10 mouse cellular contexts compared by ENCODE assay signal in the genomic region with DNA sequence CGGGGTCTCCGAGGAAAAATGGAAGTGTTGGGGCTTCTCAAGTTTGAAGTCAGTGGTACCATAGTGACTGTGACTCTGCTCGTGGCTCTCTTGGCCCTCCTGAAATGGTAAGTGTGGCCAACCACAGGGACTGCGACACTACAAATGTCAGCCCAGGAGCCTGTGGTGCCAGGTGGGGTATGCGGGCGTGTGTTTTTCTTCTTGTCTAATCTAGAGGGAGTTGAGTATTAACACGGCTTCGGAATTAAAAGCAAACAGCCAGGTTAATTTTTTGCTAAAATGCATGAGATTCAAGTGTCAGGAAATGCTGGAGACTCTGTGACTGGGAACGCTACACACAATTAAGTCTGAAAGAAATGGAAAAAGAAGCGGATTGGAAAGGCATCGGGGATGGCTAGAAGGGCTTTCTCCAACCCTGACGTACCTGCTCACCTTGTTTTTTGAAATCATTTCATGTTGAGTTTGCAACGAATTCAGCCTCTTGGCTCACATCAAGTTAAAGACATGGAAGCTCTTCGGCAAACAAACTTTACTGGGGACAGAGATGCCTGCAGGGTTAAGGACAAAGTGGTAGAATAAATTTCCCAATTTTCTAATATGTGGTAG. TPM values are rescaled to one million over a fixed set of nuclear protein-coding genes. Genes with fewer than 3 reads are reported as not detected.
A peak's percentile ranks its signal among the peaks of the same experiment; 100 is the strongest.
DNase-seq lines count a peak whose midpoint lies in the region; ATAC-seq and TF ChIP-seq lines count a peak whose summit lies in the region.
"Had no signal": no experiment of that assay in that cellular context is flagged by ENCODE, and none has a peak within 500 bp of the region (broad histone marks: within the 10 kb centered on the region; RNA-seq: fewer than 3 reads in every experiment).

No protein-coding gene starts in this region.

- peak; percentile 35; the same call in 1 of the 2 replicates for ATAC-seq in intestine, embryonic 15.5 days
- ATAC-seq: forebrain, embryonic 13.5 days had no signal

- peak overlapping the region; percentile 17; the same call in 1 of the 2 replicates for H3K4me2 ChIP-seq in intestine, embryonic 15.5 days (replicated peaks)
- H3K4me2 ChIP-seq: forebrain, embryonic 13.5 days; heart, embryonic 11.5 days had no signal

- H3K9ac ChIP-seq in intestine, embryonic 15.5 days = no peak overlapping the region
- H3K9ac ChIP-seq: forebrain, embryonic 13.5 days had no signal

- no peak for DNase-seq in lung, adult 2 months
- no peak for DNase-seq in lung, adult 18-20 months
- peak; percentile 70 to 87 for DNase-seq in kidney, postnatal 36 days
- no peak for DNase-seq in left cerebral cortex, postnatal 36 days (ENCODE audit: low spot score in 2 of 2)
- no peak for DNase-seq in adipocyte (ENCODE audit: low spot score)
- DNase-seq in left cerebral cortex, postnatal 4 days = no peak

- TF ChIP-seq CTCF in lung, adult 2 months (IDR thresholded peaks at IDR 0.05; ENCODE audit: insufficient read depth, low read length) = no peak
- no peak for TF ChIP-seq CTCF in small intestine, adult 2 months (IDR thresholded peaks at IDR 0.05; ENCODE audit: extremely low read depth, insufficient read length, insufficient replicate concordance, low read depth, low read length)

- 58% methylated on average over 14 of the region's 14 CpGs for WGBS in lung, adult 2 months
- 62% methylated on average over 14 of the region's 14 CpGs for WGBS in intestine, embryonic 15.5 days
- WGBS in small intestine, adult 2 months = 21% methylated on average over 14 of the region's 14 CpGs

- H3K36me3 ChIP-seq in intestine, embryonic 15.5 days = no peaks in the 10 kb centered on the region
- H3K36me3 ChIP-seq in small intestine, adult 2 months (ENCODE audit: control insufficient read depth, insufficient read depth, low read length) = no peaks in the 10 kb centered on the region

- TF ChIP-seq POLR2A in lung, adult 2 months (IDR thresholded peaks at IDR 0.05; ENCODE audit: borderline replicate concordance, extremely low read depth, low read depth, low read length) = no peak
- no peak for TF ChIP-seq POLR2A in small intestine, adult 2 months (IDR thresholded peaks at IDR 0.05; ENCODE audit: low read depth, low read length)

- H3K27ac ChIP-seq in intestine, embryonic 15.5 days = peak overlapping the region; percentile 51
- no peak overlapping the region for H3K27ac ChIP-seq in small intestine, adult 2 months (ENCODE audit: insufficient read depth, low read depth, low read length)
- H3K27ac ChIP-seq: forebrain, embryonic 13.5 days had no signal

- peak overlapping the region; percentile 22 for H3K4me3 ChIP-seq in lung, adult 2 months (replicated peaks; ENCODE audit: extremely low read depth, low read depth, low read length)
- H3K4me3 ChIP-seq in intestine, embryonic 15.5 days (replicated peaks) = no peak overlapping the region
- H3K4me3 ChIP-seq in small intestine, adult 2 months (ENCODE audit: low read depth, low read length) = peak overlapping the region; percentile 39
- H3K4me3 ChIP-seq: forebrain, embryonic 13.5 days had no signal

- H3K4me1 ChIP-seq in lung, adult 2 months (ENCODE audit: control insufficient read depth, insufficient read depth, low read length) = peaks cover 7% of the 10 kb centered on the region; the same call in 1 of the 2 replicates
- peaks cover 24% of the 10 kb centered on the region; the same call in 1 of the 2 replicates for H3K4me1 ChIP-seq in intestine, embryonic 15.5 days (replicated peaks)
- peaks cover 16% of the 10 kb centered on the region; the same call in 1 of the 2 replicates for H3K4me1 ChIP-seq in small intestine, adult 2 months (ENCODE audit: control insufficient read depth, insufficient read depth, insufficient read length, low read length)

- intact Hi-C loops in left cerebral cortex, postnatal 36 days (cut with DNase I) = loop anchor here (10.0 kb wide), 1 partner anchor 264 kb away; no protein-coding TSS in a partner anchor
- intact Hi-C loops in left cerebral cortex, postnatal 4 days (cut with DNase I) = no loop called here

- H3K9me3 ChIP-seq in intestine, embryonic 15.5 days = no peaks in the 10 kb centered on the region
- H3K9me3 ChIP-seq: forebrain, embryonic 13.5 days had no signal

- H3K27me3 ChIP-seq in intestine, embryonic 15.5 days (replicated peaks) = no peaks in the 10 kb centered on the region
- no peaks in the 10 kb centered on the region for H3K27me3 ChIP-seq in small intestine, adult 2 months (ENCODE audit: control insufficient read depth, insufficient read depth, low read length)
- H3K27me3 ChIP-seq: forebrain, embryonic 13.5 days had no signal

RNA-seq across cellular contexts. Expression of a gene that starts 43.3 kb away (rescaled TPM):
- polyA plus RNA-seq in lung, adult 2 months (2012; rRNA removed) = 54.8 and 56.1 TPM in 2 replicates
- 20.2 and 23.3 TPM in 2 replicates for polyA plus RNA-seq in intestine, embryonic 15.5 days (2015; fragmentation: Nextera tagmentation; extraction: Ambion mirVana)
- polyA plus RNA-seq in small intestine, adult 2 months (2012; rRNA removed) = 28.7 and 74.7 TPM in 2 replicates
- 10 to 100 TPM; 52.4 to 60.9 TPM for total RNA-seq in left cerebral cortex, postnatal 36 days (2021)
- total RNA-seq in left cerebral cortex, postnatal 4 days (2021) = 10 to 100 TPM; 54.6 to 55.5 TPM

RNA-seq across cellular contexts. Expression of a gene that starts 44.0 kb away (rescaled TPM):
- 7.3 and 9.1 TPM in 2 replicates for polyA plus RNA-seq in lung, adult 2 months (2012; rRNA removed)
- polyA plus RNA-seq in intestine, embryonic 15.5 days (2015; fragmentation: Nextera tagmentation; extraction: Ambion mirVana) = 3.4 and 4.0 TPM in 2 replicates
- 1.7 and 1.8 TPM in 2 replicates for polyA plus RNA-seq in small intestine, adult 2 months (2012; rRNA removed)
- total RNA-seq in left cerebral cortex, postnatal 36 days (2021) = 1 to 10 TPM; 2.3 TPM
- 1 to 10 TPM; 1.3 to 1.4 TPM for total RNA-seq in left cerebral cortex, postnatal 4 days (2021)

Comparison
In these comparisons a context has a peak if more than half of its experiments do, and no peak if none do; other contexts are left out.
1. DNase-seq: peak in kidney, postnatal 36 days (2 of 2); none in lung, adult 2 months (single experiment), lung, adult 18-20 months (0 of 2), left cerebral cortex, postnatal 36 days (0 of 2), adipocyte (single experiment) and left cerebral cortex, postnatal 4 days (single experiment).